Mouse (Mus musculus) spleen, postnatal 10 days (tissue): ENCODE data around the gene Ildr2.

ENCODE experiments used
- DNase-seq, 2 experiments: peaks; one replicate each; pipeline ENCODE4 v3.0.0; 2021 to 2022; ENCODE audit warnings: low spot score in 2 of 2

Gene Ildr2

DNA sequence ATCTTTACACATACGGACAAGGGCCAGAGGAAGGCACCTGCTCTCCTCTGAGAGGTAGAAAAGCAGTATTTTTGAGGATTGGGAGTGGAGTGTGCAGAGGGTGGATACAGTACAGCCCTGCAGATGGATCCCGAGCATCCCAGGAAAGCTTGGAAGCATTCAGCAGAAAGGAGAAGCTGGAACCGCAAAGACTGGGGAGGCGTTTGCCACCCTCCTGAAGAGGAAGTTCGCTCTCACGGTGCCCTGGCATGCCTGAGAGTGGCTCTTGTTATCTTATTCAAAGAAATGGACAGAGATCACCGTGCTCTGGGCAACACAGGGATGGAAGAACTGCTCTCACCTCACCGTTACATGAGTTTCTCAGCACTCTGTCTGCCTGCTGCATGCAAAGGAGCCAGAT is 30.5 kb downstream of the Ildr2 start:
- DNase-seq, result no peak

DNA sequence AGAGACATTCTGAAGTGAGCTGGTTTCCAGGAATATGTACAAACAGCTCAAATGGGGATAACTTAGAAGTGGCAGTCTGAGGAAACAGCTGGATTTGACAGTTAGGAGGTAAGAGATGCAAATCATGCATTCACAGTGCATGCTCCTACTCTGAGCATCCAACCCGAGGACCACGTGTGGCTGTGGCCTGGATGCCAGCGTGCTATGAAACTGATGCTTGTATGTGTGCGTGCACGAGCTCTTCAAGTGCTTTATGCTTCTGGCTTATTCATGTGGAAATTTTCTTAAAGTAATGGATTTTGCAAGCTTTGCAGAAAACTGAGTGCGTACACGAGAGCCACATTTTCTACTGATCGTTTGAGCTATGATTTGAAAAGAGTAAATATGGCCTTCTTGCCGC is 32.3 kb downstream of the Ildr2 start:
- no peak for DNase-seq

DNA sequence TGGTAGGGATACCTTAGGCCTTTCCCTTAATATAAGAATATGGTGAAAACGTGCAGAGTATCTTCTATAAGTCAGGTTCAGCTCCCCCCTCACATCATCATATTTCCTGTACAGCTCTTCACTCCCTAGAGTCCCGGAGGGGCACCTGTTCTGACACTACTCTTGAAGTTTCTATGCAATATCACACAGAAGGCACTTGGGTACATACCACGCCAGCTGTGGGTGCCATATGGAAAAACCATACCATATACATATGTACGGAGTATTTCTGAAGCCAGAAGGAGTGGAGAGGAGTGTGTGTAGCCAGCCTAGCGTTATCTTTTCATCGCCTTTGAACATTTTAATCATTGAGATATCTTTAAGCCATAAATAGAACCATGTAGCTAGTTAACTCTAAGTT is 36.6 kb downstream of the Ildr2 start:
- no peak for DNase-seq

DNA sequence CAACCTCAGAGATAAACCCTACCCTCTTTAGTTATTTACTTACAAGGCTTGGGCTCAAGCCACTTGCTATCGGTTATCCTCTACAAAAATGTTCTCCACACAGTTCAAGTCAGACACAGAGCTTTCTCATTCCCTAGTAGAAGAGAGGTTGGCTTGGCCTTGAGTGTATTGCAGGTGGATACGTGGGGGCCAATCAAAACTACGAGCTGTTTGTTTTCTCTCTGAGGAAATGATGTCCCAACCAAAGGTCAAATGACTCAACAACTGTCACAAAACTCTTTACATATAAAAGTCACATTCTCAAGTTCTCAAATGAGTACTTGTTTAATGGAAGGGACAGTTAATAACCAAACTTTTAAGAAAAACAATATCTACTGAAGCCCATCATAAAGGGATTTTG is 39.1 kb downstream of the Ildr2 start:
- DNase-seq, result no peak

DNA sequence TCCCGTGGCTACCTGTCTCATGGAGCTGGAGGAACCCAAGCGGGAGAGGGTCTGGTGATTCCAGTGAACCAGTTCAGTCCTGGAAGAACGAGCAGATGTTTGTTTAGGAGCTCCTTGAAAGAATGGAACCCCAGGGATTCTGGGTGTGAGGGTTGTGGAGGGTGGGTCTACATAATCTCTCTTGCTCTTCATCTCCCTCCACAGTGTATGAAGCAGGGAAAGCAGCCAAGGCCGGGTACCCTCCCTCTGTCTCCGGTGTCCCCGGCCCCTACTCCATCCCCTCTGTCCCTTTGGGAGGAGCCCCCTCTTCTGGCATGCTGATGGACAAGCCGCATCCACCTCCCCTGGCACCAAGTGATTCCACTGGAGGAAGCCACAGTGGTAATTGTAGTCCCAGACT is 41.6 kb downstream of the Ildr2 start:
- no peak for DNase-seq

DNA sequence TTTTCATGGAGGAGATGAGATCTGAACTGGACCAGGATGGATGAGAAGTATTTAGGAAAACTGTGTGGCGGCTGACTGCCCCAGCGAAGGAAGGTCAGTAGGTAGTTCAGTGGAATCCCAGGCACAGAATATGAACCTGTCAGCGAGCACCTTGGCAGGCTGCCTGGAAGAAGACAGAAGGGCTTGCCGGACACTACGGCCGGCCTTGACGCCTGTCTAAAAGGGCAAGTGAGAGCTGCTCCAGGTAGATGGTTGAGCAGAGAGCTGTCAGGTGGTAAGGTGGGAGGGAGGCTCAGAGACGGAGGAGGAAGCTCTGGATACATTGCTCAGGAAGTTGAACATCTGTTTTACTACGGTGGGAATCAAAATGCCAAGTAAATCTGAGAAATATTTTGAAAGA is 42.4 kb downstream of the Ildr2 start:
- no peak for DNase-seq

DNA sequence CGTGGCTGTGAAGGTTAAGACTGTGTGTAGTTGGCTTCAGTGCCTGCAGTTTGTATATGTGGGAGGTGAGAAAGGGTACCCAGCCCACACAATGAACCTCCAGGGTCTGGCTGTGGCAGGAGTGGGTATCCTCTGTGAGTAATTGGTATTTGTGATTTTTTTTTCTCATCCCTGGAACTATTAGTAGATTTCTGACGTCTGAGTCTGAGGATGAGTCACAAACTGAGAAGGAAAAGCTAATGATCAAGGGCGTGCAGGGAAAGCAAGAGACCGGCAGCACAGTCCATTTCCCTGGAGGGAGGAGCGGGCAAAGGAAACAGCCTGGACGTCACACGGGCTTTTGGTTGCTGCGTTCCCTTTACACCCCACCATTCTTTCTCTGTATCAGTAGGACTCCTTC is 43.0 kb downstream of the Ildr2 start:
- DNase-seq, result no peak

DNA sequence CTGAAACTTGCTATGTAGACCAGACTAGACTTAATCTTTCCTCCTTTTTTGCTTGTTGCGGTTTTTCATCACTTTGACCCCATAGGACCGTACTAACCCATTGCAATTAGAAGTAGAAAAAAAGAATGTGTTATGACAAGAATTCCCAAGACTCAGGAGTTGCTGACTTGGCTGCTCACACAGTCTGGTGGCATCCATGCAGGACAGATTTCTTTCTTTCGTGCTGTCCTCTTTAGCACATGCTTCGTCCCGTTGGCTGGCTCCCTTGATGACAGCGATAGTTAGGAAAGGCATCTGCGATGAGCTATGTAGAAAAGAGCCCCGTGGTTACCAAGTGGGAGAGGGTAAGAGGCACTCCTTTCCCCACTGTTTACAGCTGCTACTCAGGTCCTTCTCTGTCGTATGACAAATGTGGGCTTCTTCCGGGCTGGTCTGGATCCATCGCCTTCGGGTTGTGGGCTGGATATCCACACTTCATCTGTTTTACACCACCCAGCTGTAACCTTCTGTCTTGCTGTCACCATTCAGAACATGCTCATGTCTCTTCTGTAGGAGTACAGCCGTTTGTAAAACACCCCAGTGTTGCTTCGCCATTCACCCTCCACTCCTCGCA is 43.7 kb downstream of the Ildr2 start:
- no peak for DNase-seq

DNA sequence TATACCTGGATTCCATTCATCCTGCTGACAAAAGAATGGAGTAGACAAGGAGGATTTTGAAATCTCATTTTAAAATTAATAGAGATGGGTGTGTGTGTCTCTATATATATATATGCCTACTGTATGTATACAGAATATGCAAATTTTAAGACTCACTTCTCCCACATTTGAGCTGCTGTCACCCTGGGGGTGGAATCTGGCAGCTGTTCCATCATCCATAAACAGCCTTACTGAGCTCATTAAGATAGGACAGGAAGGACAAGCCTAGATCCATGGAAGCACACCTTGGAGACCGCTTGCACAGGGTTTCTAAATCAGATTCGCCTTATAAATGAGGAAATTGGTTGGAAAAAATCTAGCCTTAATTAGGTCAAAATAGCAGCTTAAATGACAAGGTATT is 44.9 kb downstream of the Ildr2 start:
- DNase-seq, result no peak

DNA sequence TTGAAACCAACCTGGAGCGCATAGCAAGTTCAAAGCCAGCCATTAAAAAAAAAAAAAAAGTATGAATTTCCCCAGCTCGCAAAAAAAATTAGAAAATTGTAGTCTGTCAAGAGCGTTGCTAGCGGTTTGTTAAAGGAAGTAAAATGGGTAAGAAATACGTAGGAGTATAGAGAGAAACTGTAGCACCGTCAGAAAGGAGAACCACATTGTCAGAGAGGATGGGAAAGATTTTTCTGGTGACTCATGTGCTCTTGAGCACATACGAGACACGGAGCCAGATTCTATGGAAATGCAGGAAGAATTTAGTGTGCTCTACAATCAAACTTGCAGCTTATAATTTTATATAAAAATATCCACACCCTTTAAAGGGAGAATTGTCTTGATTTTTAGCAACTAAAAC is 45.9 kb downstream of the Ildr2 start:
- DNase-seq, result no peak

DNA sequence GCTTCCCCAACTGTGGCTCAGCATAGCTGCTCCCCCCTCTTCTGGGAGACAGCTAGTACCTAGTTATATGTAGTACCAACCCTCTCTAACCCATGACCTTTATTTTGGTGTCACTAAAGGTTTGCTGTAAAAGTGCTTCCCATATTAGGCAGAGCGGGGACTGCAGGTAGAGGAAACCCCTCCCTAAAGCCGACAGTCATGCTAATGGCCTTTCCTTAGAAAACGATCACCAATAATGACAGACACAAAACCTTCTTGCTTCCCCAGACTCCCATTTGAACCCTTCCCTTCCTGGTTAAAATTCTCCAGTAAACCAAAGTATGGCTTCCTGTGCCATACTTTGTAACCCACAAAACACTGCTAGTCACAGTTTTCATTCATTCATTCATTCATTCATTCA is 46.6 kb downstream of the Ildr2 start:
- DNase-seq, result no peak

DNA sequence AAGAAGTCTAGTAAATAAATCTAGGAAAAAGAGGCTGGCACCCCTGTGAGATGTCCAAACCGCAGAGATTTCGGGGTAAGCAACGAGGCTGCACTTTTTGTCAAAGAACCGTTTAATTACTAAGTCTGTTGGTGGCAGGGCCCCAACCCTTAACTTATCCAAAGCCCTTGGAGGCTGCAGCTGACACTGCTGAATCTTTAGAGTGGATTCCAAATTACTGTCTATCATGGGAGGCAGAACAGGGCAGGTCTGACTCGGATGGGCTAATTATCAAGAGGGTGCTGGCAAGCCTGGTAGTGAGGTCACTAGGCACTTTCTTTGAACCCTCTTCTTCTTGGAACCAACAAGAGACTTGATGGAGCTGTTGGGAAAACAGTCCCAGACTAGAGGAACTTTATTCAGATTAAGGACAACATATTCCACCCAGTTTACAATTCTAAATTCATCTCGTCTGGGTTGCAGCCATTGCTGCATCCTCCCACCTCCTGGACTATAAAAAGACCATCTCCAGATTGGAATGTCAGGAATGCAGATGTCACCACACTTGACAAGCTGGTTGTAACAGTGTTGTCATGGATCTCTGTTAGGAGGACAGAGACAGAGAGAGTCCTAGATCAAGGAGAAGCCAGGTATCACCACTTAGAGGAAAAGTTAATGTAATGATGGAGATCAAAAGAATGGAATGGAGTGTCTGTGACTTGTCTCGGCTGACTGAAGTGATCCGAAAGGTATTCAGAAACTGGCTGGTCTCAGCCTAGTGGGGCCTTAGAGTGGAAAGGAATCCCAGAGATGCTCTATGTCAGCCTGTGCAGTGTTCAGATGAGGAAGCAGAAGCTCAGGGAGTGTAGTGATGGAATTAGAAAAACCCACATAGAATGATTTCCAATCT is 50.7 kb downstream of the Ildr2 start:
- DNase-seq, result no peak

DNA sequence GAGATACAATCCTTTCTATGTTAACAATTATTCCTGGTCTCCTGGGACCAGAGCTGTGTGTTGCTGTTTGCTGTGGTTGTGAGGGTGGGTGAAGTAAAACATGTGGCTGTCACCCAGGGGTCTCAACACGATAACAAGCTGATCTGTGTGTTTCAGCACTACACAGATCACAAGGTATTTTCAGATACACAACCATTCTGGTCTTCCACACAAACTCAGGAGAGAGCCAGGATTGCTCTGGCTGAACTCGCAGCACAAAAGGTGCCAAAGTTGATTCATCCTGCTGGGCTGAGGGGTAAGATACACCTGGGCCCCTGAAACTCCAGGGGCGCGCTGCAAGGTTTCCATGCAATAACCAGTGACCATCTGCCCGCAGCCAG is 54.5 kb downstream of the Ildr2 start:
- no peak for DNase-seq

DNA sequence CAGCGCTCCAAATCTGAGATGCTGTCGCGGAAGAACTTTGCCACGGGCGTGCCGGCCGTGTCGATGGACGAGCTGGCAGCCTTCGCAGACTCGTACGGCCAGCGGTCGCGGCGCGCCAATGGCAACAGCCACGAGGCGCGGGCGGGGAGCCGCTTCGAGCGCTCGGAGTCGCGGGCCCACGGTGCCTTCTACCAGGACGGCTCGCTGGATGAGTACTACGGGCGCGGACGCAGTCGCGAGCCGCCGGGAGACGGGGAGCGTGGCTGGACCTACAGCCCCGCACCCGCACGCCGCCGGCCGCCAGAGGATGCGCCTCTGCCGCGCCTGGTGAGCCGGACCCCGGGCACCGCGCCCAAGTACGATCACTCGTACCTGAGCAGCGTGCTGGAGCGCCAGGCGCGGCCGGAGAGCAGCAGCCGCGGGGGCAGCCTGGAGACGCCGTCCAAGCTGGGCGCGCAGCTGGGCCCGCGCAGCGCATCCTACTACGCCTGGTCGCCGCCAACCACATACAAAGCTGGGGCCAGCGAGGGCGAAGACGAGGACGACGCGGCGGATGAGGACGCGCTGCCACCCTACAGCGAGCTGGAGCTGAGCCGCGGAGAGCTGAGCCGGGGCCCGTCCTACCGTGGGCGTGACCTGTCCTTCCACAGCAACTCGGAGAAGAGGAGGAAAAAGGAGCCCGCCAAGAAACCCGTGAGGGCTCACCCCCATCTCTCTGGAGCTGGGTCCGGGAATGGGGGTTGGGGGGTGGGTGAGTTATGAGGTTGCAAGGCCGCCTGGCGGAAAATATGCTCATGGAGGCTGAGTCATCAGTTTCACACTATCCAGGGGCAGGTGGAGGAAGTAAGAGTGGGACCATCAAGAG is 55.1 kb downstream of the Ildr2 start:
- no peak for DNase-seq

DNA sequence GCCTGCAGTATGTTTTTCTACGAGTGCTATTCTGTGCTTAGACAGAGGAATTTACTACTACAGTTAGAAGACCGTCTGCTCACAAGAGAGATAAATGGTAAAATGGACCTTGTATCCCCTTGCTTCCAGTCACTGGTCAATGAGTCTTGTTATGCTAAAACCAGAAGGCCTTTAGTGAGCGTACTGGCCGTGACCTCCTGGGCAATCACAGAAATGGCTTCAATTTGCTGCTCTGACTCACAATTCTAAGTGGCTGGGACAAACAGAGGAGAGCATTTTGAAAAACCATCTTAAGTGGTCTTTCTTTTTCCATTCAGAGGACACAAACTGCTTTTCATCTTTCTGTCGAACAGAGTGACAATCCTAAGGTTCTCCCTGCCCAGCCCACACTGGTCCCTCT is 57.2 kb downstream of the Ildr2 start:
- DNase-seq, result no peak

DNA sequence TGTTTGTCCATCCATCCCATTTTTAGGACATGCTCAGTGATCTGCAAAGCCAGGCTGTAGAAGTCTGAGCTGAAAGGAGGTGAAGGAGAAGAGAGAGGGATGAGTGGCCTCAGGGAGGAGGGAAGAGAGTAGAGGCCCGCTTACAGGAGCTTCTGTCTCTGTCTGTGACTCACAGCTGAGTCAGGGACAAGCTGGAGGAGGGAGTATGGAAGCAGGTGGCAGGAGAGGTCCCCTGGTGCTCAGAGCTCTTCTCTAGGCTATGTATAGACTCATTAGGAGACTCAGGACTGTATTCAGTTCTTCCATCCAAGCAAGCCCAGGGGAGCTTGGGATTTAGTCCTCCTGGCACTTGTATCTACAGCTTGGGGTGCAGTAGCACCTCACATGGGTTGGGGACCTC is 59.7 kb downstream of the Ildr2 start:
- no peak for DNase-seq

DNA sequence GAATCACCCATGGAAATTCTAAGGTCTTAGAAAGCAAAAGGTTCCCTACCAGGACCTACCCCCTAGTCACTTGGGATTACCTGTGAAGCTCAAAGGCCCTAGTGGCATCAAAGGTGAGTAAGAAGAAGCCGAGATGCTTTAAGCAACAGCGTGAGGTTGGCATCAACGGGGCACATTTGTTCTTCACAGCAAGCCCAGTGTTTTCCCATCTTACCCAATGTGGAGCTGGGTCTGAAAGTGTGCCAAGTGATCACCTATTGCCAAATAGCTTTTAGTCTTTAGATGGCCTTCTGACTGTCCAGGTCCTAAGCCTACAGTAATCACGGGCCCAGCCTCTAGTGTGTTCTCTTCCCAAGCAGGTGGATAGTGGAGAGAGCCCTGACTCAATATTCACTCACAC is 61.8 kb downstream of the Ildr2 start:
- DNase-seq, result no peak

DNA sequence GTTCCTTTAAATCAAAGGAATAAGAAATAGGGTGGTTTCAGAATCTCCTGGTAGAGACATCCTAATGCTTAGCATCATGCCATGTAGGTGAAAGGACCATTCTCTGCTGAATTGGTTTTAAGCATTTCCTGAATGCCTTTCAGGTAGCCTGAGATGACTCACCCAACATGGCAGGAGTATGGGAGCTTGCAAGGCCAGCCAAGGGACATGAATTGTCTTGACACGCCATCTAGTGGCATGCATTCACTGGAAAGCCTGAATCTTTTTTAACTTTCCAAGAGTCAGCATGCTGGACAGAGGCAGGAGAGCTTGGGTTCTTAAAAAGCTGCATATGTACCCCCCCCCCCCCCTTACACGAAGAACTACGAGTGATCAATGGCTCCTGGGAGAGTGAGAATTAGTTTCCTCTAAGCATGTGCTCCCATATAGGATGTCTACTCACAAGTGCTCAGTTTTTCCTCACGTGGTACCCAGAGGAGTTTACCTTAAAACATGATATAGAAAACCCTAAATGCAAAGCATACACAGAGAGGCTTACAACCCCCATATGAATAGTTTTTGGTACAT is 65.3 kb downstream of the Ildr2 start:
- peak in 1 of 2 experiments; percentile 24 for DNase-seq

DNA sequence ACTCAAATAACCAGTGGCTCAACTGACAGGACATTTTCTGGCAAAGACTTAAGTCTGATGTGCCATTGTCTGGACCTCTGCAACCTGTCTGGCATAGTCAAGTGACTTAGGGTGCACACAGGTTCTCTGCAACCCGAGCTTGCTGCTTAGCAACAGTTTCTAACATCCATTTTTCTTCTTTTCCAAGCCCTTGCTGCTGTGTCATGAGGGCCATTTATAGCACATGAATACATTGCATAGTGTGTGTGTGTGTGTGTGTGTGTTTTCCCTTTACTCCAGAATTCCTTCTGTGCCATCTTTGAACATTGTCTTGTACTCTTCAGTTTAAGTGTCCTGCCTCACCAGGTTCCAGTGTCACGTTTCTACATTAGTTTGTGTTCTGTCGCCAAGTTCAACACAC is 72.5 kb downstream of the Ildr2 start:
- no peak for DNase-seq

DNA sequence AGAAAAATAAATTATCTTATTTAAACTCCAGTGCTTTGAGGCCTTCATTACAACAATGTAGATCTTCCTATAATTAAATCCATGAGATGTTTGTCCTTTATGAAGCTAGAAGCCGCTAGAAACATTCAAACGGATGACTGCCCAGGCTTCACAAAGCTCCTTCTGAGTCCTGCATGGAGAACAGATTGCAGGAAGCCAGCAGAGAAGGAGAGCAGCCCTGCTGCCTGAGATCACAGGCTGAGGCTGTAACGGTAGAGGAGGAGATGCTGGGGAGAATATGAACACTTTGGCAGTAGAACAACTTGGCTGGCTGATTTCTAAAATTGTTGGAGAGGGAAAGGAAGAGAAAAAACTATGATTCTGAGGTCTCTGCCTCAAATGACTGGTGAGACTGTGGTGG is 76.8 kb downstream of the Ildr2 start:
- no peak for DNase-seq

DNA sequence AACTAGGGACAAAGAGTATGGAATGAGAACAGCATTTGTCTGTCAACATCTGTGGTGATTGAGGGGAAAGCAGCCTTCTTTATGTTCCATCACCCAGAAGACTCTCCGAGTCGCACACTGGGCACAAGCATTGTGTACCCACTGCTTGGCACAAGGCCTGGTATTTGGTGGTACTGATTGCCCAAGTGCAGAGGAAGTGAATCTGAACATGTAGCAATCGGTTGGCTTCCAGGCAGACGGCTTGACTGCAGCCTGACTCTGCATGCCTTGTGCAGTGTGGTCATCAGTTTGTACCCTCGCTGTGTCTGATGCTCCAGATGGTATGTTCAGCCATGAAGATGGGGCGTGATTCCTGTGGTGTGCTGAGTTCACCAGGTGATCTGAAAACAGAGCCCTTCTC is 85.2 kb downstream of the Ildr2 start:
- no peak for DNase-seq

DNA sequence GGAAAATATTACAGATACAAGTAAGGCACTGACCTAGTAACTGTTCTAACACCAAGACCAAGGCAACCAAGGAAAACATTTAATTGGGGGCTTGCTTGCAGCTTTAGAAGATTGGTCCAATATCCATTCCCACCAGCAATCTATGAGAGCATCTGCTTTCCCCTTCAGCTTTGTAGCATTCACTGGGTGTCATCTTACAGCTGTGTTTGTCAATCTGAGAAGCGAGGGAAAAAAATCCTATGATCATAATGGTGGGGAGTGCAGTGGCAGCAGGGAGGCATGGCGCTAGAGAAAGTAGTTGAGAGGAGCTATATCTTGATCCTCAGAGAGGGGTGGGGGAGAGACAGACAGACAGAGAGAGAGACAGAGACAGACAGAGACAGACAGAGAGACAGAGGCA is 88.1 kb downstream of the Ildr2 start:
- no peak for DNase-seq
